Mouse (Mus musculus): Measurements from ENCODE around the gene Aoc2. TPM values are rescaled to one million over a fixed set of nuclear protein-coding genes. Genes with fewer than 3 reads are reported as not detected.
"Not testable (repeated sequence)": the region's sequence is repeated elsewhere in the genome, so short reads cannot be mapped to it uniquely, and the experiment has no call there.

The Aoc2 gene
- polyA plus RNA-seq, 1 experiment = 0.55 TPM

DNA sequence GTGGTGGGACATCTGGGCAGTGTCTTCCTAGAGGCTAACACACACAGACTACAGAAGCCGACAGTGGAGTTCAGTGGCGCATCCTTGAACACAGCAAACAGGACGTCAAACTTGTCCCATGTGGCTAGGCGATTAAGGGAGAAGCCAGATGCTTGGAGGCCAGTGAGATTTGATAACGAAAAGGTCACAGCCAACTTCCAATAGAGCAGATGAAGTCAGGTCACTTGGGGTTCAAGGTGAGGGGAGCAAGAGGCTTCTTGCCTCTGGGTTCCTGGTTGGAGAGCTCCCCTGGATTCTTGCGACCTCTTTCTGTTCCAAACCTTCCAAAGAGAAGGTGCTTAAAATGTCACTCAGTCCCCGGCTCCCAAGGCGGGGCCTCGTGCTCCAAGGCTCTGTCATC, 34.9 kb downstream of the Aoc2 start:
- Histone ChIP-seq H3K4me1 (ENCODE audit: control insufficient read depth, insufficient read depth, insufficient read length, low read length) (peaks cover 16% of the 10 kb centered on the region; the same call in 1 of the 2 replicates), H3K27ac (replicated peaks; ENCODE audit: low read depth, low read length) (peak overlapping the region; percentile 49), H3K4me3 (ENCODE audit: insufficient read depth, low read depth, low read length) (no peak overlapping the region)

DNA sequence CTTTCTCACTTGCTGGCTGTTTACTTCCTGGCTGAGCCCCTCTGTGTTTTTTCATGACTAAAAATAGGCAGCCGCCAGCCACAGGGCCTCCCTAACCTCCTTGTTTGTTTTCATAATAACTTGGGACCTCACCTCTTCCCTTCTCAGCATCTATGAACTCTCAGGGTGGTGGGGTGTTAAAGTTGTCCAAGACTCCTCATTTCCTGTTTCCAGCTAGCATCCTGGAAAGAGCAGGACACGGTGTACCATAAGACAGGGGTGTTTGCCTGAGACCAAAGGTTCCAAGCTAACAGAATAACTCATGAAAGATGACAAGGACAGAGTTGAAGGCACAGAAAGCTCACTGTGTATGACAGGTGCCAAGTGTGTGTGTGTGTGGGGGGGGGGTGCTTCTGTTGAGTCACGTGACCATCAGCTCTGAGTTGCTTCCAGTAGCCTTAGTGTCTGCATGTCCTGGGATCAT, 35.8 kb downstream of the Aoc2 start:
- Histone ChIP-seq H3K27ac (replicated peaks; ENCODE audit: low read depth, low read length) (peak overlapping the region; percentile 49), H3K4me1 (ENCODE audit: control insufficient read depth, insufficient read depth, insufficient read length, low read length) (peaks cover 16% of the 10 kb centered on the region; the same call in 1 of the 2 replicates), H3K4me3 (ENCODE audit: insufficient read depth, low read depth, low read length) (no peak overlapping the region)

DNA sequence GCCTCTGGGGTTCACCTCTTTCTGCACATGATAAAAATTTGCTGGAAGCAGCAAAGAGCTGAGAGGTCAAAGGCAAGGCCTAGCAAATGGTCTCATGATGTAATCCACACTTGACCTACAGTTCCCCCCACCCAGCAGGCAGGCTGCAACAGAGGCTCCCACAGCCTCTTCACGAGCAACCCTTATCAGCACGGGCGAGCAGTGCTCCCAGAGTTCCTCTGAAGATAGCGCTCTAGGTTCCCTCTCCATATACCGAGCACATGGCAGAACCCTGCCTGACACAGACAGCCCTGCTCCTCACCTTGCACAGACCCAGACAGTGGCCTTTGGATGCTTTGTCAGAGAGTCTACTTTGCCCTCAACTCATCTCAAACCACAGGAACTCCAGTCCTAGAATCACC, 39.7 kb downstream of the Aoc2 start:
- Histone ChIP-seq H3K4me3 (ENCODE audit: insufficient read depth, low read depth, low read length) (no peak overlapping the region), H3K4me1 (ENCODE audit: control insufficient read depth, insufficient read depth, insufficient read length, low read length) (peaks cover 16% of the 10 kb centered on the region; the same call in 1 of the 2 replicates), H3K27ac (replicated peaks; ENCODE audit: low read depth, low read length) (peak overlapping the region; percentile 19)

DNA sequence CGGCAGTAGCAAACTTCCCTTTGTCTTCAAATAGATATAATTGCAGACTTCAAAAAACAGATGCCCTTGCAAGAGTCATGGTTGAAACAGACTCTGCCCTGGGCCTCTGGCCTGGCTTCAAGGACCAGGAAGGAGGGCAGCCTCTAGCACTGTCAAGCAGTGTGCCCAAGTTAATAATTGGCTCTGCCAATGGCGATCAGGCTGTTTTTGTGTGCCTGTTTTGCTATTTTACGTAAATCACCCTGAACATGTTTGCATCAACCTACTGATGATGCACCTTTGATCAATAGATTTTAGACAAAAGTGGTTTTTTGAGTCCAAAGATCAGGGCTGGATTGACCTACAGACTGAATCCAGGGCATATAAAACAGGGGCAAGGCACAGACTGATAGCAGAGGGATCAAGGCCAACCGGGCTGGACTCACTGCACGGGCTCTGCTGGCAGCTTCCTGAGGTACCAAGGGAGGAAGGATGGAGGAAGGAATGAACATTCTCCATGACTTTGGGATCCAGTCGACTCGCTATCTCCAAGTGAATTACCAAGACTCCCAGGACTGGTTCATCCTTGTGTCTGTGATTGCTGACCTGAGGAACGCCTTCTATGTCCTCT, 42.6 kb downstream of the Aoc2 start, which contains the start of gene G6pc:
G6pc (plus strand) TSS at position 236 of the 610 bp plus-strand sequence.
- Histone ChIP-seq H3K4me1 (ENCODE audit: control insufficient read depth, insufficient read depth, insufficient read length, low read length) (0 out of 2 replicates have a peak, but pooled peaks cover 3% of the 10 kb centered on the region), H3K4me3 (ENCODE audit: insufficient read depth, low read depth, low read length) (no peak within 1 kb of the TSS), H3K27ac (replicated peaks; ENCODE audit: low read depth, low read length) (no peak within 1 kb of the TSS)

DNA sequence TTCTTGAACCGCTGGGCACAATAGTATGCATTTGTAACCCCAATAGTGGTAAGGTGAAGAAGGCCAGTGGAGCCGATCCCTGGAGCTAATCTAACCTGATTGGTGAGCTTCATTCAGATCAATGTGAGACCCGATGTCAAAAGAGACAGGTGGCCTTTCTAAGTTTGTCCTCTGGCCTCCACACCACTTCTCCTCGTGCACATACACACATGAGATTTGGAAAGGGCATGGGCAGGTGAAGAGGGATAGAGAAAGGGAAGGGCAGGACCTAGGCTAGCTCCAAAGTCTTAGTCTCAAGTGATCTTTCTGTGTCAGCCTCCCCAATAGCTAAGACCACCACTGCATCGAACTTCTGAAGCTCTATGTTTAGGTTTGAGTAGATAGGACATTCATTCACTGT, 45.3 kb downstream of the Aoc2 start:
- no peaks in the 10 kb centered on the region for H3K4me1 ChIP-seq (ENCODE audit: control insufficient read depth, insufficient read depth, insufficient read length, low read length)
- no peak overlapping the region for H3K27ac ChIP-seq (replicated peaks; ENCODE audit: low read depth, low read length)
- H3K4me3 ChIP-seq (ENCODE audit: insufficient read depth, low read depth, low read length) = no peak overlapping the region

DNA sequence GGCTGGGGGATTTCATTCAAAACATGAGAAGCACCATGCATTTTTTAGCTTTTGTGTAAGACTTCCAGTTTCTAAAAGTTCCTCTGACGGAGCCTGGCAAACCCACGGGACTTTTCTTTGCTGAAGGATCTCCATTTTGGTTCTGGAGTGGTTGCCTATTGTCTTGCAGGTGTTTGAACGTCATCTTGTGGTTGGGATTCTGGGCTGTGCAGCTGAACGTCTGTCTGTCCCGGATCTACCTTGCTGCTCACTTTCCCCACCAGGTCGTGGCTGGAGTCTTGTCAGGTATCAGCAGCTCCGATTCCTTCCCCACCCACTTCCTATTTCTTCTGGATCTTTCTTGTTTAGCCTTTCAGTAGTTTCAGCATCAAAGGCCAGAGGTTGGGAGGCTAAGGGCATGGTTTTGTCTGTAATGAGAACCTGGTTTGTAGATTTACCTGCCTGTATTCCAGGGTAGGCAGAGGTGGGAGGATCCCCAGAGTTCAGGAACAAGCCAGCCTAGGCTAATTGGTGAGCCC, 49.6 kb downstream of the Aoc2 start:
- Histone ChIP-seq H3K27ac (replicated peaks; ENCODE audit: low read depth, low read length) (no peak overlapping the region), H3K4me1 (ENCODE audit: control insufficient read depth, insufficient read depth, insufficient read length, low read length) (0 out of 2 replicates have a peak, but pooled peaks cover under 1% of the 10 kb centered on the region), H3K4me3 (ENCODE audit: insufficient read depth, low read depth, low read length) (no peak overlapping the region)

DNA sequence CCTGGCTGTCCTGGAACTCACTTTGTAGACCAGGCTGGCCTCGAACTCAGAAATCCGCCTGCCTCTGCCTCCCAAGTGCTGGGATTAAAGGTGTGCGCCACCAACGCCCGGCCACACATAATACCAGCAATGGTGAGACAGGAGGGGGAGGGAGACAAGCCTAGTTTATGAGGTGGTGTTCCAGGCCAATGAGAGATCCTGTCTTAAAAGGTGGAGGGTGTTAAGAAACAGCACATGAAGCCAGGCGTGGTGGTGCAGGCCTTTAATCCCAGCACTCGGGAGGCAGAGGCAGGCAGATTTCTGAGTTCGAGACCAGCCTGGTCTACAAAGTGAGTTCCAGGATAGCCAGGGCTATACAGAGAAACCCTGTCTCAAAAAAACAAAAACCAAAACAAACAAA, 53.3 kb downstream of the Aoc2 start:
- not testable (repeated sequence) for H3K4me3 ChIP-seq (ENCODE audit: insufficient read depth, low read depth, low read length); H3K4me1 ChIP-seq (ENCODE audit: control insufficient read depth, insufficient read depth, insufficient read length, low read length)
- peak overlapping the region; percentile 92 for H3K27ac ChIP-seq (replicated peaks; ENCODE audit: low read depth, low read length)

DNA sequence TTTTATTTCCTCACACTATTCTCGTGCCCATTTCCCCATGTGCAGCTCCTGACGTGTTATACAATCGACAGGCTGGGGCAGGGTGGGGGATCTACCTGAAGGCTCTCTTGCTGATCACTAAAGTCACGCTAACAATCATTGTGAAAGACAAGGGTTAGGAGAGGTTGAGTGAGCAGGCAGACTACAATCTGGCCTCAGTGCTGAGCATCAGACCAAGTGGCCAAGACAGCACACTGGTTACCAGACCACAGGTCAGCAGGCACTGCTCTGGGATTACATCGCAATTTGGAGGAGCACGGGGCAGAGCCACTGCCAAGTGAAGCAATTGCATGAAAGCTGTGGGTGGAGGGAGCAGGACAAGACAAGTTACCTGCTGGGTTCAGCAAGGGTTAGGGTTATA, 54.1 kb downstream of the Aoc2 start:
- Histone ChIP-seq H3K27ac (replicated peaks; ENCODE audit: low read depth, low read length) (peak overlapping the region; percentile 92), H3K4me1 (ENCODE audit: control insufficient read depth, insufficient read depth, insufficient read length, low read length) (peaks cover 2% of the 10 kb centered on the region; the same call in 1 of the 2 replicates), H3K4me3 (ENCODE audit: insufficient read depth, low read depth, low read length) (no peak overlapping the region)

Other genes with a start within 250 kb of the Aoc2 start
- gene Hsd17b1, start 246.7 kb upstream of the Aoc2 start, polyA plus RNA-seq (2012; ENCODE audit: insufficient read depth, insufficient read length, missing spikeins) = not detected in 2 replicates
- gene Coasy, start 242.5 kb upstream of the Aoc2 start, polyA plus RNA-seq (2012; ENCODE audit: insufficient read depth, insufficient read length, missing spikeins) = 98.3 and 102 TPM in 2 replicates
- gene Mlx, start 237.8 kb upstream of the Aoc2 start, polyA plus RNA-seq (2012; ENCODE audit: insufficient read depth, insufficient read length, missing spikeins) = 55.0 and 67.5 TPM in 2 replicates
- gene Psmc3ip, start 229.6 kb upstream of the Aoc2 start, polyA plus RNA-seq (2012; ENCODE audit: insufficient read depth, insufficient read length, missing spikeins) = 1.7 and 3.6 TPM in 2 replicates
- gene Retreg3, start 205.2 kb upstream of the Aoc2 start, polyA plus RNA-seq (2012; ENCODE audit: insufficient read depth, insufficient read length, missing spikeins) = 43.7 and 49.6 TPM in 2 replicates
- 46.6 and 49.2 TPM in 2 replicates for gene Tubg1, start 205.1 kb upstream of the Aoc2 start, polyA plus RNA-seq (2012; ENCODE audit: insufficient read depth, insufficient read length, missing spikeins)
- gene Tubg2, start 169.2 kb upstream of the Aoc2 start, polyA plus RNA-seq (2012; ENCODE audit: insufficient read depth, insufficient read length, missing spikeins) = 1.1 and 1.9 TPM in 2 replicates
- gene Cntnap1, start 154.5 kb upstream of the Aoc2 start, polyA plus RNA-seq (2012; ENCODE audit: insufficient read depth, insufficient read length, missing spikeins) = 7.2 and 11.2 TPM in 2 replicates
- gene Plekhh3, start 153.7 kb upstream of the Aoc2 start, polyA plus RNA-seq (2012; ENCODE audit: insufficient read depth, insufficient read length, missing spikeins) = 21.8 and 33.6 TPM in 2 replicates
- 1.2 TPM in 1 of 2 replicates, not detected in the other for gene Ccr10, start 149.6 kb upstream of the Aoc2 start, polyA plus RNA-seq (2012; ENCODE audit: insufficient read depth, insufficient read length, missing spikeins)
- 13.3 and 20.7 TPM in 2 replicates for gene Ezh1, start 98.6 kb upstream of the Aoc2 start, polyA plus RNA-seq (2012; ENCODE audit: insufficient read depth, insufficient read length, missing spikeins)
- 20.0 and 27.6 TPM in 2 replicates for gene Ramp2, start 79.0 kb upstream of the Aoc2 start, polyA plus RNA-seq (2012; ENCODE audit: insufficient read depth, insufficient read length, missing spikeins)
- 109 and 141 TPM in 2 replicates for gene Vps25, start 71.4 kb upstream of the Aoc2 start, polyA plus RNA-seq (2012; ENCODE audit: insufficient read depth, insufficient read length, missing spikeins)
- not detected in 2 replicates for gene Wnk4, start 64.5 kb upstream of the Aoc2 start, polyA plus RNA-seq (2012; ENCODE audit: insufficient read depth, insufficient read length, missing spikeins)
- 0.75 and 0.79 TPM in 2 replicates for gene Cntd1, start 46.1 kb upstream of the Aoc2 start, polyA plus RNA-seq (2012; ENCODE audit: insufficient read depth, insufficient read length, missing spikeins)
- gene Coa3, start 45.9 kb upstream of the Aoc2 start, polyA plus RNA-seq (2012; ENCODE audit: insufficient read depth, insufficient read length, missing spikeins) = 134 and 144 TPM in 2 replicates
- gene Becn1, start 22.8 kb upstream of the Aoc2 start, polyA plus RNA-seq (2012; ENCODE audit: insufficient read depth, insufficient read length, missing spikeins) = 38.3 and 48.7 TPM in 2 replicates
- 58.0 and 79.6 TPM in 2 replicates for gene Psme3, start 8.8 kb upstream of the Aoc2 start, polyA plus RNA-seq (2012; ENCODE audit: insufficient read depth, insufficient read length, missing spikeins)
- gene Aoc3, start 5.5 kb downstream of the Aoc2 start, polyA plus RNA-seq (2012; ENCODE audit: insufficient read depth, insufficient read length, missing spikeins) = 156 and 209 TPM in 2 replicates
- gene G6pc, start 42.5 kb downstream of the Aoc2 start, polyA plus RNA-seq (2012; ENCODE audit: insufficient read depth, insufficient read length, missing spikeins) = not detected in 2 replicates
- 20.2 and 30.5 TPM in 2 replicates for gene Aarsd1, start 92.6 kb downstream of the Aoc2 start, polyA plus RNA-seq (2012; ENCODE audit: insufficient read depth, insufficient read length, missing spikeins)
- 7.1 and 9.8 TPM in 2 replicates for gene Gm27029, start 99.7 kb downstream of the Aoc2 start, polyA plus RNA-seq (2012; ENCODE audit: insufficient read depth, insufficient read length, missing spikeins)
- 5.6 and 5.8 TPM in 2 replicates for gene Rundc1, start 100.0 kb downstream of the Aoc2 start, polyA plus RNA-seq (2012; ENCODE audit: insufficient read depth, insufficient read length, missing spikeins)
- gene Ptges3l, start 100.3 kb downstream of the Aoc2 start, polyA plus RNA-seq (2012; ENCODE audit: insufficient read depth, insufficient read length, missing spikeins) = 3.8 and 4.2 TPM in 2 replicates
- gene Rpl27, start 117.2 kb downstream of the Aoc2 start, polyA plus RNA-seq (2012; ENCODE audit: insufficient read depth, insufficient read length, missing spikeins) = 376 and 386 TPM in 2 replicates
- gene Ifi35, start 123.3 kb downstream of the Aoc2 start, polyA plus RNA-seq (2012; ENCODE audit: insufficient read depth, insufficient read length, missing spikeins) = 14.8 and 19.7 TPM in 2 replicates
- 3.7 and 3.8 TPM in 2 replicates for gene Rnd2, start 139.9 kb downstream of the Aoc2 start, polyA plus RNA-seq (2012; ENCODE audit: insufficient read depth, insufficient read length, missing spikeins)
- 16.0 and 22.4 TPM in 2 replicates for gene Vat1, start 141.2 kb downstream of the Aoc2 start, polyA plus RNA-seq (2012; ENCODE audit: insufficient read depth, insufficient read length, missing spikeins)
- gene Brca1, start 226.9 kb downstream of the Aoc2 start, polyA plus RNA-seq (2012; ENCODE audit: insufficient read depth, insufficient read length, missing spikeins) = 0.48 TPM in 1 of 2 replicates, not detected in the other
- gene Nbr1, start 227.1 kb downstream of the Aoc2 start, polyA plus RNA-seq (2012; ENCODE audit: insufficient read depth, insufficient read length, missing spikeins) = 125 and 139 TPM in 2 replicates

All from brown adipose tissue, adult 24 weeks (tissue).